Mouse (Mus musculus) kidney, embryonic 16.5 days (tissue): Measurements from ENCODE around the gene Mapk8. TPM values are rescaled to one million over a fixed set of nuclear protein-coding genes. Genes with fewer than 3 reads are reported as not detected.

Experiments
- ATAC-seq: fragments of 200-750 bp; cut with Nextera tagmentation; 2 replicates; pipeline ENCODE4 v1.8.0; 2017; ENCODE audit warnings: moderate TSS enrichment; ENCODE audit not compliant: low FRiP score, low TSS enrichment
- H3K27ac ChIP-seq: fragments of 300-500 bp; sonication (generic); 2 replicates; pipeline ENCODE4 v1.5.1; 2014; ENCODE audit warnings: low read length
- H3K27me3 ChIP-seq: fragments of 300-500 bp; sonication (generic); 2 replicates; pipeline ENCODE4 v1.6.1; 2014; ENCODE audit warnings: low read length, control low read depth, mixed read lengths; ENCODE audit not compliant: insufficient read depth
- H3K36me3 ChIP-seq: fragments of 300-500 bp; sonication (generic); 2 replicates; pipeline ENCODE4 v1.6.1; 2014; ENCODE audit warnings: low read length, control low read depth, mixed read lengths; ENCODE audit not compliant: insufficient read depth
- H3K4me1 ChIP-seq: fragments of 300-500 bp; sonication (generic); 2 replicates; pipeline ENCODE4 v1.6.1; 2014; ENCODE audit warnings: low read length, control low read depth, mixed read lengths; ENCODE audit not compliant: insufficient read depth
- H3K4me2 ChIP-seq: fragments of 300-500 bp; sonication (generic); replicated peaks from 2 replicates; pipeline ENCODE4 v1.6.1; 2014; ENCODE audit warnings: low read depth, low read length
- H3K4me3 ChIP-seq: fragments of 300-500 bp; sonication (generic); 2 replicates; pipeline ENCODE4 v1.5.1; 2014; ENCODE audit warnings: mild to moderate bottlenecking, low read length
- H3K9ac ChIP-seq: fragments of 300-500 bp; sonication (generic); replicated peaks from 2 replicates; pipeline ENCODE4 v1.6.1; 2014; ENCODE audit warnings: low read length
- H3K9me3 ChIP-seq: fragments of 300-500 bp; sonication (generic); 2 replicates; pipeline ENCODE4 v1.6.1; 2016; ENCODE audit warnings: low read length, control low read depth
- WGBS: fragments of 180-500 bp; shearing (Covaris S2); extraction: QIAGEN DNeasy Blood & Tissue Kit; methylation state at CpG from one replicate; pipeline ENCODE4 v1.1.7; 2014; 5-methylcytosine and 5-hydroxymethylcytosine counted together
- polyA plus RNA-seq: library from polyadenylated mRNA; unstranded; fragments of >200 nt; fragmentation: Nextera tagmentation; extraction: Ambion mirVana; gene quantifications from 2 replicates; pipeline ENCODE4 v1.2.1, GENCODE M21; 2015

The Mapk8 gene
- polyA plus RNA-seq, 1 experiment from 2014 or later, result 15.2 TPM

GRCm38 (mm10) chr14:33415746-33416145 is 31.2 kb downstream of the Mapk8 start:
- ATAC-seq, result no peak
- Histone ChIP-seq H3K36me3 (no peaks in the 10 kb centered on the region), H3K27ac (no peak overlapping the region), H3K9me3 (no peaks in the 10 kb centered on the region), H3K4me3 (no peak overlapping the region), H3K4me2 (no peak overlapping the region), H3K9ac (no peak overlapping the region), H3K4me1 (0 out of 2 replicates have a peak, but pooled peaks cover 7% of the 10 kb centered on the region), H3K27me3 (no peaks in the 10 kb centered on the region)
- 86% methylated on average over 1 of the region's 1 CpGs for WGBS

GRCm38 (mm10) chr14:33402331-33402730 is 44.6 kb downstream of the Mapk8 start:
- H3K4me3 ChIP-seq, result no peak overlapping the region
- no peak overlapping the region for H3K4me2 ChIP-seq
- H3K9me3 ChIP-seq, result no peaks in the 10 kb centered on the region
- H3K36me3 ChIP-seq, result peaks cover 13% of the 10 kb centered on the region
- no peak overlapping the region for H3K9ac ChIP-seq
- 98% methylated on average over 1 of the region's 1 CpGs for WGBS
- no peaks in the 10 kb centered on the region for H3K4me1 ChIP-seq
- ATAC-seq, result no peak
- no peak overlapping the region for H3K27ac ChIP-seq
- H3K27me3 ChIP-seq, result no peaks in the 10 kb centered on the region

- ATAC-seq, result no peak
- H3K27ac ChIP-seq, result no peak overlapping the region
- H3K27me3 ChIP-seq, result no peaks in the 10 kb centered on the region
- H3K4me1 ChIP-seq, result no peaks in the 10 kb centered on the region
- WGBS, result 76% methylated on average over 3 of the region's 3 CpGs
- H3K4me2 ChIP-seq, result no peak overlapping the region
- H3K9me3 ChIP-seq, result no peaks in the 10 kb centered on the region
- H3K9ac ChIP-seq, result no peak overlapping the region
- peaks cover 6% of the 10 kb centered on the region; the same call in 1 of the 2 replicates for H3K36me3 ChIP-seq
- no peak overlapping the region for H3K4me3 ChIP-seq
Measured at GRCm38 (mm10) chr14:33400019-33400418, 46.9 kb downstream of the Mapk8 start.

- peaks cover 6% of the 10 kb centered on the region; the same call in 1 of the 2 replicates for H3K36me3 ChIP-seq
- 80% methylated on average over 5 of the region's 5 CpGs for whole genome bisulfite sequencing
- H3K4me1 ChIP-seq, result no peaks in the 10 kb centered on the region
- no peaks in the 10 kb centered on the region for H3K9me3 ChIP-seq
- no peak overlapping the region for H3K9ac ChIP-seq
- no peak overlapping the region for H3K4me2 ChIP-seq
- H3K4me3 ChIP-seq, result no peak overlapping the region
- H3K27me3 ChIP-seq, result no peaks in the 10 kb centered on the region
- H3K27ac ChIP-seq, result no peak overlapping the region
- no peak for ATAC-seq
Measured at GRCm38 (mm10) chr14:33398065-33398860, 48.7 kb downstream of the Mapk8 start.

GRCm38 (mm10) chr14:33380830-33381457 is 66.0 kb downstream of the Mapk8 start:
- H3K9me3 ChIP-seq, result no peaks in the 10 kb centered on the region
- no peak for ATAC-seq
- no peaks in the 10 kb centered on the region for H3K27me3 ChIP-seq
- H3K36me3 ChIP-seq, result peaks cover 16% of the 10 kb centered on the region
- no peak overlapping the region for H3K4me3 ChIP-seq
- H3K4me2 ChIP-seq, result no peak overlapping the region
- no peak overlapping the region for H3K9ac ChIP-seq
- WGBS, result 83% methylated on average over 6 of the region's 6 CpGs
- no peaks in the 10 kb centered on the region for H3K4me1 ChIP-seq
- no peak overlapping the region for H3K27ac ChIP-seq

- WGBS, result 75% methylated on average over 5 of the region's 5 CpGs
- Histone ChIP-seq H3K27ac (no peak overlapping the region), H3K4me1 (no peaks in the 10 kb centered on the region), H3K36me3 (peaks cover 11% of the 10 kb centered on the region), H3K4me2 (no peak overlapping the region), H3K27me3 (no peaks in the 10 kb centered on the region), H3K9me3 (no peaks in the 10 kb centered on the region), H3K9ac (no peak overlapping the region), H3K4me3 (no peak overlapping the region)
- ATAC-seq, result no peak
Measured at GRCm38 (mm10) chr14:33378723-33379122, 68.2 kb downstream of the Mapk8 start.

GRCm38 (mm10) chr14:33377211-33377610 is 69.7 kb downstream of the Mapk8 start:
- no peak overlapping the region for H3K9ac ChIP-seq
- H3K4me3 ChIP-seq, result no peak overlapping the region
- no peaks in the 10 kb centered on the region for H3K27me3 ChIP-seq
- WGBS, result 90% methylated on average over 3 of the region's 3 CpGs
- H3K4me2 ChIP-seq, result no peak overlapping the region
- 0 out of 2 replicates have a peak, but pooled peaks cover 9% of the 10 kb centered on the region for H3K36me3 ChIP-seq
- H3K4me1 ChIP-seq, result no peaks in the 10 kb centered on the region
- H3K9me3 ChIP-seq, result no peaks in the 10 kb centered on the region
- no peak overlapping the region for H3K27ac ChIP-seq
- no peak for ATAC-seq

- no peak for ATAC-seq
- no peak overlapping the region for H3K27ac ChIP-seq
- no peak overlapping the region for H3K4me3 ChIP-seq
- peaks cover 5% of the 10 kb centered on the region; the same call in 1 of the 2 replicates for H3K4me1 ChIP-seq
- no peaks in the 10 kb centered on the region for H3K27me3 ChIP-seq
- H3K9me3 ChIP-seq, result no peaks in the 10 kb centered on the region
- no peak overlapping the region for H3K9ac ChIP-seq
- no peak overlapping the region for H3K4me2 ChIP-seq
- H3K36me3 ChIP-seq, result 0 out of 2 replicates have a peak, but pooled peaks cover 3% of the 10 kb centered on the region
- 82% methylated on average over 1 of the region's 1 CpGs for WGBS
Measured at GRCm38 (mm10) chr14:33374089-33374488, 72.9 kb downstream of the Mapk8 start.

GRCm38 (mm10) chr14:33373271-33373670 is 73.7 kb downstream of the Mapk8 start:
- Histone ChIP-seq H3K9ac (no peak overlapping the region), H3K27me3 (no peaks in the 10 kb centered on the region), H3K4me3 (no peak overlapping the region), H3K9me3 (no peaks in the 10 kb centered on the region), H3K27ac (no peak overlapping the region), H3K36me3 (no peaks in the 10 kb centered on the region), H3K4me1 (peaks cover 5% of the 10 kb centered on the region; the same call in 1 of the 2 replicates), H3K4me2 (no peak overlapping the region)
- whole genome bisulfite sequencing, result 77% methylated on average over 1 of the region's 1 CpGs
- no peak for ATAC-seq

GRCm38 (mm10) chr14:33371248-33371647 is 75.7 kb downstream of the Mapk8 start:
- no peak overlapping the region for H3K9ac ChIP-seq
- no peaks in the 10 kb centered on the region for H3K36me3 ChIP-seq
- WGBS, result 24% methylated on average over 3 of the region's 3 CpGs

More at GRCm38 (mm10) chr14:33371248-33371647, 75.7 kb downstream of the Mapk8 start:
- Histone ChIP-seq H3K4me3 (no peak overlapping the region), H3K4me1 (peaks cover 5% of the 10 kb centered on the region; the same call in 1 of the 2 replicates), H3K9me3 (no peaks in the 10 kb centered on the region), H3K4me2 (no peak overlapping the region), H3K27me3 (no peaks in the 10 kb centered on the region), H3K27ac (no peak overlapping the region)
- peak; percentile 49; the same call in 1 of the 2 replicates for ATAC-seq
